Comparison of ENCODE assay signal across 9 mouse cellular contexts in genomic region chr5:142961398-142961880, GRCm38 (mm10). TPM values are rescaled to one million over a fixed set of nuclear protein-coding genes. Genes with fewer than 3 reads are reported as not detected.
DNase-seq lines count a peak whose midpoint lies in the region; ATAC-seq and TF ChIP-seq lines count a peak whose summit lies in the region.
"Had no signal": no experiment of that assay in that cellular context is flagged by ENCODE, and none has a peak within 500 bp of the region (broad histone marks: within the 10 kb centered on the region; RNA-seq: fewer than 3 reads in every experiment).

No protein-coding gene starts in this region.

- in situ Hi-C loops in ES-E14 (cut with MboI; ENCODE audit: low sequenced_read_pairs in 2 of 2, unreplicated experiment in 2 of 2): no loop called here

- no peak for TF ChIP-seq CTCF in liver, adult 2 months (IDR thresholded peaks at IDR 0.05; ENCODE audit: low read depth, low read length)
- TF ChIP-seq CTCF in olfactory bulb, adult 2 months (IDR thresholded peaks at IDR 0.05; ENCODE audit: insufficient read depth, low read depth, low read length): no peak

- H3K36me3 ChIP-seq in ES-E14 (ENCODE audit: control insufficient read depth, insufficient read depth, low read length, poor library complexity, severe bottlenecking): peaks cover 7% of the 10 kb centered on the region; the same call in 1 of the 2 replicates
- H3K36me3 ChIP-seq in heart, embryonic 14.5 days (ENCODE audit: control insufficient read depth, insufficient read depth, low read length): no peaks in the 10 kb centered on the region
- H3K36me3 ChIP-seq in liver, adult 2 months (ENCODE audit: control insufficient read depth, insufficient read depth, low read length): no peaks in the 10 kb centered on the region

- H3K27me3 ChIP-seq in heart, embryonic 14.5 days (ENCODE audit: control insufficient read depth, insufficient read depth, low read length): no peaks in the 10 kb centered on the region
- H3K27me3 ChIP-seq in liver, adult 2 months (ENCODE audit: control insufficient read depth, insufficient read depth, low read length): peaks cover 12% of the 10 kb centered on the region

- no peaks in the 10 kb centered on the region for H3K79me2 ChIP-seq in liver, adult 2 months (ENCODE audit: control insufficient read depth, insufficient read depth, low read length)

- H3K9ac ChIP-seq in ES-E14 (ENCODE audit: insufficient read depth, low read depth, low read length, poor library complexity, severe bottlenecking): peak overlapping the region; percentile 84
- peak overlapping the region; percentile 91 for H3K9ac ChIP-seq in heart, embryonic 14.5 days (ENCODE audit: low read length)
- peak overlapping the region; percentile 76 for H3K9ac ChIP-seq in liver, adult 2 months (ENCODE audit: low read depth, low read length)

- peak; percentile 28 for DNase-seq in adrenal gland, postnatal 14 days
- DNase-seq in adrenal gland, adult 18-20 months (ENCODE audit: low spot score in 2 of 2): no peak
- DNase-seq in ES-E14 (ENCODE audit: low read depth, low spot score): no peak
- no peak for DNase-seq in liver, adult 2 months (ENCODE audit: extremely low read depth, low read depth, low spot score)
- DNase-seq in cerebellum, postnatal 10 days: no peak

- peak; percentile 51 for ATAC-seq in heart, embryonic 14.5 days (ENCODE audit: insufficient number of reproducible peaks, insufficient read depth, low FRiP score, low read depth)
- ATAC-seq in monocyte, adult 5-6 weeks (replicated peaks; ENCODE audit: insufficient number of reproducible peaks, low FRiP score, low TSS enrichment, poor library complexity, severe bottlenecking): no peak

- no peaks in the 10 kb centered on the region for H3K9me3 ChIP-seq in ES-E14 (ENCODE audit: control insufficient read depth, insufficient read depth, low read depth, low read length)
- H3K9me3 ChIP-seq in heart, embryonic 14.5 days (ENCODE audit: control insufficient read depth, low read length): no peaks in the 10 kb centered on the region

- no peak for TF ChIP-seq POLR2A in liver, adult 2 months (IDR thresholded peaks at IDR 0.05; ENCODE audit: extremely low read depth, insufficient read depth, low read length)
- no peak for TF ChIP-seq POLR2A in olfactory bulb, adult 2 months (IDR thresholded peaks at IDR 0.05; ENCODE audit: insufficient read depth, low read depth, low read length)

- peak overlapping the region; percentile 95 for H3K4me2 ChIP-seq in heart, embryonic 14.5 days (ENCODE audit: low read length)

- H3K4me3 ChIP-seq in ES-E14 (ENCODE audit: insufficient read depth in 1 of 2, low read depth in 1 of 2, low read length in 2 of 2, poor library complexity in 1 of 2, severe bottlenecking in 1 of 2): peak overlapping the region; percentile 78 to 79
- peak overlapping the region; percentile 63 to 76 for H3K4me3 ChIP-seq in heart, embryonic 14.5 days (ENCODE audit: control insufficient read depth in 1 of 2, insufficient read depth in 1 of 2, low read depth in 1 of 2, low read length in 2 of 2)
- peak overlapping the region; percentile 73 for H3K4me3 ChIP-seq in liver, adult 2 months (ENCODE audit: insufficient read depth, low read depth, low read length)
- peak overlapping the region; percentile 72 for H3K4me3 ChIP-seq in olfactory bulb, adult 2 months (ENCODE audit: insufficient read depth, low read depth, low read length)

- H3K4me1 ChIP-seq in ES-E14 (ENCODE audit: control insufficient read depth in 2 of 2, insufficient read depth in 2 of 2, low read length in 2 of 2, poor library complexity in 1 of 2): peaks cover 3 to 16% of the 10 kb centered on the region in 2 experiments; a peak in 3 of 4 replicates
- peaks cover 24 to 31% of the 10 kb centered on the region in 2 experiments for H3K4me1 ChIP-seq in heart, embryonic 14.5 days (ENCODE audit: control insufficient read depth in 2 of 2, insufficient read depth in 2 of 2, low read length in 2 of 2)
- H3K4me1 ChIP-seq in liver, adult 2 months (ENCODE audit: control insufficient read depth, insufficient read depth, low read length): peaks cover 2% of the 10 kb centered on the region; the same call in 1 of the 2 replicates
- H3K4me1 ChIP-seq in olfactory bulb, adult 2 months (ENCODE audit: control insufficient read depth, insufficient read depth, low read length): peaks cover 28% of the 10 kb centered on the region

- peak overlapping the region; percentile 80 for H3K27ac ChIP-seq in ES-E14 (ENCODE audit: insufficient read depth, low read depth, low read length, poor library complexity, severe bottlenecking)
- peak overlapping the region; percentile 58 to 89 for H3K27ac ChIP-seq in heart, embryonic 14.5 days (replicated peaks in 1 of 2; ENCODE audit: control insufficient read depth in 1 of 2, insufficient read depth in 1 of 2, low read depth in 2 of 2, low read length in 2 of 2)
- peak overlapping the region; percentile 36 for H3K27ac ChIP-seq in liver, adult 2 months (replicated peaks; ENCODE audit: insufficient read depth, low read depth, low read length)
- peak overlapping the region; percentile 92 for H3K27ac ChIP-seq in olfactory bulb, adult 2 months (ENCODE audit: insufficient read depth, low read depth, low read length)

- 3% methylated on average over 15 of the region's 15 CpGs for WGBS in heart, embryonic 14.5 days
- 10% methylated on average over 15 of the region's 15 CpGs for WGBS in liver, adult 2 months
- WGBS in olfactory bulb, adult 2 months: 2% methylated on average over 15 of the region's 15 CpGs

TF ChIP-seq in ES-E14, 5 proteins besides CTCF, POLR2A, EP300 and RAD21:
- no peak for TF ChIP-seq ZNF384 (IDR thresholded peaks at IDR 0.05; ENCODE audit: low read depth, low read length)
- no peak for TF ChIP-seq MAFK (IDR thresholded peaks at IDR 0.05; ENCODE audit: insufficient read depth, low read depth, low read length)
- no peak for TF ChIP-seq CHD2 (IDR thresholded peaks at IDR 0.05; ENCODE audit: low read depth, low read length)
- no peak for TF ChIP-seq HCFC1 (IDR thresholded peaks at IDR 0.05; ENCODE audit: borderline replicate concordance, insufficient read depth, low read length)
- TF ChIP-seq ZC3H11A (IDR thresholded peaks at IDR 0.05; ENCODE audit: borderline replicate concordance, low read depth, low read length): no peak

RNA-seq across cellular contexts. Expression of gene Fscn1, which starts 1.3 kb away (rescaled TPM):
- 62.0 and 75.3 TPM in 2 replicates for total RNA-seq in adrenal gland, postnatal 14 days (2021)
- 10 to 100 TPM; 17.3 to 25.6 TPM for total RNA-seq in adrenal gland, adult 18-20 months (2021)
- 161 and 310 TPM in 2 replicates for total RNA-seq in ES-E14 (2012; rRNA removed)
- polyA plus RNA-seq in heart, embryonic 14.5 days (2014; fragmentation: Nextera tagmentation; extraction: Ambion mirVana): 120 and 124 TPM in 2 replicates
- 2.0 and 4.2 TPM in 2 replicates for total RNA-seq in liver, adult 2 months (2014; rRNA removed)
- 3.0 and 4.4 TPM in 2 replicates for polyA plus RNA-seq in liver, adult 2 months (2012; rRNA removed)
- not detected in 2 replicates for polyA plus RNA-seq in olfactory bulb, adult 2 months (2012; ENCODE audit: insufficient read depth, insufficient read length, low replicate concordance, missing spikeins)
- total RNA-seq in monocyte, adult 5-6 weeks (2017): 1.2 TPM in 1 of 3 replicates, not detected in the others
- total RNA-seq: neutrophil, adult 5-6 weeks had no signal

RNA-seq across cellular contexts. Expression of gene Actb, which starts 54.9 kb away (rescaled TPM):
- total RNA-seq in adrenal gland, postnatal 14 days (2021): 2,967 and 3,254 TPM in 2 replicates
- total RNA-seq in adrenal gland, adult 18-20 months (2021): 1,000 to 10,000 TPM; 2,759 to 3,567 TPM
- total RNA-seq in ES-E14 (2012; rRNA removed): 3,755 and 4,692 TPM in 2 replicates
- 5,159 and 5,554 TPM in 2 replicates for polyA plus RNA-seq in heart, embryonic 14.5 days (2014; fragmentation: Nextera tagmentation; extraction: Ambion mirVana)
- 726 and 988 TPM in 2 replicates for total RNA-seq in liver, adult 2 months (2014; rRNA removed)
- polyA plus RNA-seq in liver, adult 2 months (2012; rRNA removed): 1,363 and 1,398 TPM in 2 replicates
- polyA plus RNA-seq in olfactory bulb, adult 2 months (2012; ENCODE audit: insufficient read depth, insufficient read length, low replicate concordance, missing spikeins): 1,129 and 2,319 TPM in 2 replicates
- 6,587 to 7,071 TPM (median 6,776 TPM) in 3 replicates for total RNA-seq in monocyte, adult 5-6 weeks (2017)

Comparison
In these comparisons a context has a peak if more than half of its experiments do, and no peak if none do; other contexts are left out.
1. H3K27ac ChIP-seq: peak in every context shown above with its lines; median percentile 92 in olfactory bulb, adult 2 months; 80 in ES-E14; 74 in heart, embryonic 14.5 days; 36 in liver, adult 2 months.